Mouse (Mus musculus): ENCODE measurements around the gene Drosha.

GRCm38 (mm10) chr15:12908720-12909028 lies 84.1 kb downstream of the Drosha start:
- TF ChIP-seq CTCF (IDR thresholded peaks at IDR 0.05; ENCODE audit: extremely low read depth, insufficient read depth, low read length) (no peak), POLR2A (IDR thresholded peaks at IDR 0.05; ENCODE audit: extremely low read depth, insufficient read depth, low read length) (no peak)

All from cortical plate, adult 2 months (tissue).